Mouse (Mus musculus): Measurements from ENCODE around the gene Mmp19.

DNA sequence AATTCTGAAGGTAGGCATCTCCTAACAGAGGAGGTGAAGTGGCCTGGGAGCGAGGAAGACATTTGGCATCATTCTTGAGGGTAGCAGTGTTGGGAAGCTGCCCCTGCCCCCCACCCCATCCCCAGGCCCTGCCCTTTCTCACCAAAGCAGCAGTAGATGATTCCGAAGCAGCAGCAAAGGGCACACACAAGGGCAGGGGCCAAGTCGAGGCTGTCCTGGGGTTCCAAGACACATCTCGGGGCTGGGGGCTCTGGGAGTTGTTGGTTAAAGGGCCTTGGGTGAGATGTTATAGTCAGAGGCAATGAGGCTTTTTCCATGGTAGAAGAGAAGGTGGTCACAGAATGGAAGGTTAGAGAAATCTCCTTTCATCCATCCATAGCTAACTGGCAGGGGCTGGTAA lies 12.2 kb downstream of the Mmp19 start:
- TF ChIP-seq CTCF (IDR thresholded peaks at IDR 0.05; ENCODE audit: extremely low read depth, insufficient read length, insufficient replicate concordance, low read depth, low read length) (no peak), POLR2A (IDR thresholded peaks at IDR 0.05; ENCODE audit: low read depth, low read length) (no peak)
